Mouse (Mus musculus) skeletal muscle tissue, adult 2 months (tissue): Measurements from ENCODE around the gene Tnp1.

ENCODE experiments used
- DNase-seq: peaks from one replicate; pipeline ENCODE4 v3.0.0-alpha.2; 2012; ENCODE audit warnings: low read depth, low spot score

Tnp1 gene

GRCm38 (mm10) chr1:73015731-73016130 is at the start of gene Tnp1:
Gene Tnp1, minus strand, starts transcription at chr1:73015909.
- no peak for DNase-seq

GRCm38 (mm10) chr1:73064336-73064735 is 48.6 kb upstream of the Tnp1 start:
- DNase-seq = no peak

DNA sequence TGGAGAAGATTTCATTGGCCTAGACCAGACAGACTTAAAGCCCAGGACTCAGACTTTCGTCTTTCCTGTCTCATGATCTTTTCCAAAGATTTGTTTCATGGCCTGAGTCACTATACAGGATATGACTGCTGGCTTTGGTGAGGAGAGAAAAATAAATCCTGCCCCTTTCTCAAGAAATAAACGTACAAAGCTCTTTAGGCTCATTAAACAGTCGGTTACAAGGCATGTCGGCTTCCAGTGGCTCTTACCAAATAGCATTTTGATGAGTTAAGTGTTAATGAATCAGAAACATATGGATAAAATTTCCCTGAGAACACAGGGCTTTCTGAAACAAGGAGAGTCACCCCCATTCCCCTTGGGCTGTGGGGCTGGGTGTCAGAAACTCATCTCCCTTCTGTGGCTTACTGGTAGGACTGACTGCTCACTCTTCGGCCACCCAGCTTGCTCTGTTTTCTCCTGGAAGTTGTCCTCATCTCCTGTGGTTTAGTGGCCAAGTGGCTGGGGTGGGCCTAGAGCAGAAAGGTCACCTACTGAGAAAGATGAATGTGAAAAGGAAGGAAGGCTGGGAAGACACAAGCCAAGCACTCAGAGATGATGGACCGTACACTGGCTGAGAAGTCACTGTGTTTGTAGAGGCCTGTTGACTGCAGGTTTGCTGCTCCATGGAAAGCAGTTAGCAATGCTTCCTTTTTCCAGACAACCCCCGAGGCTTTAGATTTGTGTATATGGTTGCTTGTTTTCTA is 46.0 kb upstream of the Tnp1 start:
- no peak for DNase-seq

DNA sequence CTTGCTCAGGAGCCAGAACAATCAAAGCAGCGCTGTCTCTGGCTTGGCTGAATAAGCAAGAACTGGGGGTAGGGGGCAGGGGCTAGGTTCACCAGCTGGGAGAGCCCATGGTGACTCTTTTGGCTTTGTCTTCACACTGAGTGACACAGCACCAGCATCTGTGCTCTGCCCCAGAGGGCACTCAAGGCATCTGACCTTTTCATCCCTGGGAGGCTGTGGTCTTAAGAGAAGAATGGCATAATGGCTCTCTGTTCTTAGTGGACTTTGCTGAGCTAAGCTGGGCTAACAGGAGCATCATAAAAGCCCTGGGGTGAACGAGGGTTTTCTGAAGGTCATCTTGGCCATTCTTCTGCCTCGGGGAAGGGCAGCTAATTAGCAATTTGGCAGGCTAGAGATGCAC is 44.6 kb upstream of the Tnp1 start:
- DNase-seq = no peak

- DNase-seq = peak; percentile 52
Measured at GRCm38 (mm10) chr1:73056266-73057001, 40.7 kb upstream of the Tnp1 start.

DNA sequence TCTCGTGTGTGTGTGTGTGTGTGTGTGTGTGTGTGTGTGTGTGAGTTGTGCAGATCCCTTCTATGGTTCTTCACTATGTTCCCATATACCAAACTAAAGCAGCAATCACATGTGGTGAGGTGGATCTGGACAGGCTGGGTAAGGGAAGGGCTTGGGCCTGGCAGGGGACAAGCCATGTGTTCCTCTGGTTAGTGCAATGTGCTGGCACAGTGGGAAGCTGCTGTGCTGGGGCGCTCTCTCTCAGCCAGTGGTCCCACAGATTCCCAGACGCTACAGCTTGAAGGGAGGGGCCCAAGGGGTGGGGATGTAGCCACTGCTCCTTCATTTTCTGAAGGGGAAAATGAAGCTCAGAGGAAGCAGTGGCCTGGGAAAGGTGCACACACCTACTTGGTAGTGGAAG is 40.1 kb upstream of the Tnp1 start:
- no peak for DNase-seq

DNA sequence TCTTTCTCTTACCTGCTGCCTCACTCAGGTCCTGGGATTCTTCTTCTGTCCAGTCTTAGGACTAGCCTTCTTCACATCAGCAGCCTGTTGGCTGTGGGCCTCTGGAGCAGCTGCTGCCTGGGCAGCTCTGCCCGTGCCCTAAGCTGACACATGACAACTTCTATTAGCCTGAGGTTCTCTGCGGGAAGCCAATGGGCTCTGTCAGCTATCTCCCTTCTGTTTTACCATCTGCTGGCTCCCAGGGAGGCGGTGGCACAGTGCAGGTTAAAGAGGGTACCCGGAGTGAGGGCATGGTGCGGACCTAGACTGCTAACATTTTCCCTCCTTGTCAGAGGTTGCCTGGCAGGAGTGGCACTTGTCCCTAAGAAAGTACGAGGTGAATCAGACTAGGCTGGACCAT is 39.5 kb upstream of the Tnp1 start:
- peak; percentile 55 for DNase-seq

DNA sequence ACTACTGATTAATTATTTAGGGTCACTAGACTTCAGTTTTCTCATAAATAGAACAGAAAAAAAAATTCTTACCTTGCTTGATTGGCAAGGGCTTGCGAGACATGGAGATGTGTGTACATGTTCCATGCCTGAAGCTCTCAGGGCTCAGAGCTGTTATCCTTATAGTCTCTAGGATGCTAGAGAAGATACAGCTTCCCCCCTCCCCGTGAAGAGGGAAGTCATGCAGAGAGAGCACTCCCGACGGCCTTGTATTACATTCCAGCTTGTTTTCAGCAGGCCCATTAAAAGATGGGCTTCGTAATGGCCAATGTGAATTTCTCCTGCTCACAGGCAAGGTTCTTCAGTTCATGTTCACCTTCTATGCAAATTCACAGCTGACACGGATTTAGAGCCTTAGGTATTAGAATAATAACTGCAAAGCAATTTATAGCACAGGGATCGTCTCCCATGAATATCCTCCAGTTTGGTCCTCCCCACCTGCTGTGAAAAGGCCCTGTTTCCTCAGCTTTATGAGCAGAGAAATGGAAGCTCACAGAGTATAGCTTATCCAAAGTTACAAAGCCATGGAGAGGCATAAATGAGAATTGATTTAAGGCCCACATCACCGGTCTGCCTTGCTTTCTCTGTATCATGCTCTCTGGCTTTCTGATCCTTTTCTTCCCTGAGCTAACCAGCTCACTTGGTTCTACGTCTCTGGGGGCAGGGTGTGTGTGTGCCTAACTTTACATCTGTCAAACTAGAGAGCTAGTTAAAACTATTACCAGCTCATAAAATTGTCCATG is 38.0 kb upstream of the Tnp1 start:
- DNase-seq = no peak

- no peak for DNase-seq
Measured at GRCm38 (mm10) chr1:73046896-73047672, 31.4 kb upstream of the Tnp1 start.

DNA sequence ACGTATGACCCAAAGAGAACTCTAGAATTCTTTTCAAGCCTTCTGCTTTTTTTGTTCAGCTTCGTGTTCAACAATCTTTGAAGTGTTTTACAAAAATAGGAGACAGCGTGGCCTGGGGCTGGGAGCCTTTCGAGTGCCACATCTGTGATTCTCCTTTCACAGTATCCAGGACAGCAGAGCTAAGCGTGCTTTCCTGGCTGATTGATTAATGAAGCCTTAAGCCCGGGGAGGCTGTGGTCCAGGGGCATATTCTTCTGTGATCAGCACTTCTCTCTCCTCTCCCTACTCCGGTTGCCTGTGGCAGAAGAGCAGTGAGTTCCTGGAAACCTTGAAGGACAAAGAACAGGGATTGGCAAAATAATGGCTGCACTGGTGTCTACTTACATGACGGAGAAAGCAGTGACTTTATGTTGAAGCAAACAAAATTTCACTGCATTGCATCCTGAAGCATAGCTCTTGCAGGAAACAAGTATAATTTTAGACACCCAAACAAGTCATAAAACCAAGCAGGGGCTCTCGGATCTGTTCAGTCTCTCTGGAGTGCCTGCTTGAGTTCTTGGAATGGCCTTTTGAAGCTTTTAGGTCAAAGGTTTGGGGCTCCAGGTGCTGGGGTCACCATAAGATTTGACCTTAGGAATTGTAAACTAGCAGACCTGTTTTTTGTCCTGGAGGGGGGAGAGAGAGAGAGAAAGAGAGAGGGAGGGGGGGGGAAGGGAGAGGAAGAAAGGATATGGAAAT is 30.4 kb upstream of the Tnp1 start:
- peak; percentile 74 for DNase-seq

GRCm38 (mm10) chr1:73043671-73044070 is 28.0 kb upstream of the Tnp1 start:
- DNase-seq = peak; percentile 68

GRCm38 (mm10) chr1:73040691-73041425 is 25.1 kb upstream of the Tnp1 start:
- peak; percentile 95 for DNase-seq

- DNase-seq = no peak
Measured at GRCm38 (mm10) chr1:73038532-73038931, 22.8 kb upstream of the Tnp1 start.

DNA sequence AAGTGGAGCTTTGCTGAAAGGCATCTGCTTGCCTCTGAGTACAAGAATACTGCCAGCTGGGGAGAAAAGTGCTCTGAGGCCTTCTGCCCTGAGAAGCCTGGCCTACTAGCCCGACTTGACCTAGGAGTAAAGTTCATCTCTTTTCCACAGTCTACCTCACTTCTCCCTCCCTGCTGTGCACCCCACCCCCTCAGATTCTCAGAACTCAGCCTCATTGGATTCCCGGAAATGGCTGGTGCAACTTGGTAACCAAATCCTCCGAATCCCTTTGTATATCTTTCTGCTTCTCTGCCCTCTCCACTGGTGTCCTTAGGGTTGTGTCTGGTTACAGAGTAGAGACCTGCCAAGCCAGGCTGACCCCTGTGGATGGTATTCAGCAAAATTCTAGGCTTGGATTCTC is 20.8 kb upstream of the Tnp1 start:
- peak; percentile 87 for DNase-seq

GRCm38 (mm10) chr1:73035726-73036125 is 20.0 kb upstream of the Tnp1 start:
- no peak for DNase-seq

GRCm38 (mm10) chr1:73032491-73032890 is 16.8 kb upstream of the Tnp1 start:
- DNase-seq = no peak

- no peak for DNase-seq
Measured at GRCm38 (mm10) chr1:73028741-73029140, 13.0 kb upstream of the Tnp1 start.

DNA sequence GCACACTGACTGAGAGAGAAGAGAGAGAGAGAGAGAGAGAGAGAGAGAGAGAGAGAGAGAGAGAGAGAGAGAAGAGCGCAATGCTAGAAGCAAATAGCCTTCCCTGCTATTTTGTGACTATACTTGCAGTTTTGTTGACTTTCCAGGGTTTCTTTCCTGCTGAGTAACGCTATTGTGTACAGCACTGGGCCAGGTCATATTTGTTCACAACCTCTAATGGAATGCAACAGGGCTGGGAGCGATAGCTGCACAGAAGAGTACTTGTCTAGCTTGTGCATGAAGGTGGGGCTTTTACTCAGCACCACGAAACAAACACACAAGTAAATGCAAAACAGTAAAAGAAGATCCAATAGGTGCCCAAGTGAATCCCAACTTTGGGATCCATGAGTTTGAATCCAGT is 11.7 kb upstream of the Tnp1 start:
- no peak for DNase-seq

DNA sequence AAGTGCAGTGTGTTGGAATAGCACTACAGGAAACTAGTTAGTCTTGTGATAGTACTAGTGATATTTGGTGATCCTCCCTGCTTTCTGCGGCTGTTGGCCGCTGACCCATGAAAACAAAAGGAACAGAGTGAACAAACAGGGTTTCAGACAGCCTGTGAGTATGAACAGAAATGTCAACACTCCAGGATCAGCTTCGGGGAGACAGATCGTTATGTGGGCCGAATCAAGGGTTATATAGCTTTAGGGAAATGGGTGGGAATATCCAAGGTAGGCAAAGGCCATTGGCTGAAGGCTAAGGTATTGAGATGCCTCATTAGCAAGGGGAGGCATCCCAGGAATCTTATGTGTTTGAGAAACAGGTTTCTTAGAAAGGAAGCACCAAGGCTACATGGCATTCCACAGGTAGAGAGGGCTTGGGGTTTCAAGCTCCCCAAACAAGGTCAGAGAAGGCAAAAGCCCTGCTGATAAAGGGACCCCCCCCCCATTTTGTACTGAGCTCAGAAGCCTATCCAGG is 11.1 kb upstream of the Tnp1 start:
- no peak for DNase-seq

GRCm38 (mm10) chr1:73026157-73026556 is 10.4 kb upstream of the Tnp1 start:
- DNase-seq = no peak
